Mouse (Mus musculus): ENCODE measurements around the gene Ap5z1. TPM values are rescaled to one million over a fixed set of nuclear protein-coding genes. Genes with fewer than 3 reads are reported as not detected.

Gene Ap5z1
- total RNA-seq, 2 experiments from 2014 or later = 4.3 to 4.8 TPM

DNA sequence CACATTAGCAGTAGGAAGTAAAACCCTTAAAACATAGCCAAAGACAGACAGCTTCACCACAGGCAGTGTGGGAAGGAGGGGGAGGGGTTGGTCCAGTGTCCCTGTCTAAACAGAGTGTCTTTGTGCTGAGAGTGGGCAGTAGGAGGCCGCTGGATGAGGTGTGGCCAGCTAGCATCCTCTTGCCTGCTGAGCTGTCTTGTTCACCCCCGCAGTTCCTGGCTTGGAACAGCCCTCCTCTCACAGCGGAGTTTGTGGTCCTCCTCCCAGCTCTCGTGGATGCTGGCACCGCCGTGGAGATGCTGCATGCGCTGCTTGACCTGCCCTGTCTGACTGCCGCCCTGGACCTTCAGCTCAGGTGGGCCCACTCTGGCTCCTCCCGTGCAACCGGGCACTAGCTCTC lies 10.0 kb downstream of the Ap5z1 start:
- DNase-seq = no peak

- no peak for DNase-seq
Measured at GRCm38 (mm10) chr5:142475669-142476068, 11.9 kb downstream of the Ap5z1 start.

GRCm38 (mm10) chr5:142477346-142477745 lies 13.6 kb downstream of the Ap5z1 start:
- no peak for DNase-seq

GRCm38 (mm10) chr5:142477866-142478615 lies 14.3 kb downstream of the Ap5z1 start:
- DNase-seq = no peak

- DNase-seq = peak; percentile 93
Measured at GRCm38 (mm10) chr5:142478829-142479435, 15.2 kb downstream of the Ap5z1 start.

DNA sequence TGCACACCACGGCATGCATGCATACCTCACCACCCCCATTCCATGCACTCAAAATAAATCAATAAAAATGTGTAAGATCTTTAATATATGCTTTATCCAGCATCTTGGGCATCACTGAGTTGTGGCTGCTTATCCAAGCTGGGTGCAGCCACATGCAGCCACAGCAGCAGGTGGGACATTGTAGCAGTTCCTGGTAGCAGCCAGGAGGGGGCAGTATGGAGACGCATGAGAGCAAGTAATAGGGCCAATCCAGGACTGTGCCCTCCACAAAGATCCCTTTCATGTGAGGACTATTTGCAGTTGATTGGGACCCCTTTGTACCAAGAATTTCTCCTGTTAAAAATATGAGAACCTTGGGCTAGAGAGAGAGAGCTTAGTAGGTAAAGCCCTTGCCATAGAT lies 18.8 kb downstream of the Ap5z1 start:
- no peak for DNase-seq

DNA sequence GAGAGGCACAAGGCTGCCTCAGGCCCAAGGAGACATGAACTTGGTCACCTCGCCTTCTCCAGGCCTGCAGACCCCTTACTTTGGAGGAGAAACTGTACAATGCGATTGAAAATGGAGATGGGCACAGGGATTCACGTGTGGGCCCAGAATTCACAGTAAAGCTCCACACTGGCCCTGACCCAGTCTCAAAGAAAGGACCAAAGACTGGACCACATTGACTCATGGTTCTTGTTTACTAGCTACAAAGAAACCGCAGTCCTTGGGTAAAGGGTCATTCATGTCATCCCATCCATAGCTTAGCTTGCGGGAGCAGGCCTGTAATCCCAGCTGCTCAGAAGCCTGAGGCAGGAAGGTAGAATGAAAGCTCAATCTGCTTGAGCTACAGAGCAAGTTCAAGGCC lies 19.8 kb downstream of the Ap5z1 start:
- DNase-seq = no peak

- no peak for DNase-seq
Measured at GRCm38 (mm10) chr5:142486654-142487053, 22.9 kb downstream of the Ap5z1 start.

DNA sequence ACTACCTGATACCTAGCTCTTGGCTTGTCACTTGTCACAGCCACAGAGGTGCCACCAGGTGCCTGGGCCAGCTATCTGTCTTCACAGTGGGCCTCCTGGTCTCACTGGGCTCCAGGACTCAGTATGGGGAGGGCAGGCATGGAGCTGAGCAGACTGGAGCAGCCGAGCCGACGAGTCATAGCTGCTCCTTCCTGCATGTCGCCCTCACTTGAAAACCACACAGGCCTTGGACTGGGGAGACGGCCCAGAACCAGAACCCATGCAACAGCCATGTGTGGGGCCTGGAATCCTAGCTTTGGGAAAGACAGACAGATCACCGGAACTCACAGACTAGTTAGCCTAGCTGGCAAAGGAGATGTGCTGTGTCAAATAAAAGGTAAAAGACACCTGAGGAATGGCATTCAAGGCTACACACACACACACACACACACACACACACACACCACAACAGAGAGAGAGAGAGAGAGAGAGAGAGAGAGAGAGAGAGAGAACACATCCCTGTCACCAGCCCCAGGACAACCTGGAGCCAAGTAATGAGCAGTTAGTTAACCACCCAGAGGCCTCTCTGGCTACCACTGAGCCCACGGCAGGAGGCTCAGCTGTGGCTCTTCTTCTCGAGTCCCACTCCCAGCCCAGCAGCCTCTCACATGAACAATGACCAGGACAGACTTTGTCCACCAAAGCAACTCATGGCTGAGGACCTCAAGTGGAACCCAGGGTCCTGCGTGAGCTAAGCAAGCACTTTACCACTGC lies 26.4 kb downstream of the Ap5z1 start:
- no peak for DNase-seq

DNA sequence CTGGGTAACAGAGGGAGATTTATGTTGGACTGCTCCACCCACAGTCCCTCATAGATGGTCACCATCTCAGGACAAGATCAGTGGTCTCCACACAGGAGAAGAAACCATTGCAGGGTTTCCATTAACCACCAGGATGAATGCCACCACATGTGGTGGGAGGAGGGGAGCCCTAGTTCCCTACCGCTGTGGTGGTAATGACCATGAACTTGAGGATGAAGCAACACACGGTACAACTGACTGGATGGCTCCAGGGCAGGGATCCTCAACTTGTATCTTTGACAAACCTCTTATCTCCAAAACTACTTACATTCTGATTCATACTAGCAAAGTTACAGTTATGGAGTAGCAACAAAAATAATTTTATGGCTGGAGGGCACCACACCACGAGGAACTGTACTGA lies 29.6 kb downstream of the Ap5z1 start:
- no peak for DNase-seq

GRCm38 (mm10) chr5:142495321-142496096 lies 31.8 kb downstream of the Ap5z1 start:
- no peak for DNase-seq

DNA sequence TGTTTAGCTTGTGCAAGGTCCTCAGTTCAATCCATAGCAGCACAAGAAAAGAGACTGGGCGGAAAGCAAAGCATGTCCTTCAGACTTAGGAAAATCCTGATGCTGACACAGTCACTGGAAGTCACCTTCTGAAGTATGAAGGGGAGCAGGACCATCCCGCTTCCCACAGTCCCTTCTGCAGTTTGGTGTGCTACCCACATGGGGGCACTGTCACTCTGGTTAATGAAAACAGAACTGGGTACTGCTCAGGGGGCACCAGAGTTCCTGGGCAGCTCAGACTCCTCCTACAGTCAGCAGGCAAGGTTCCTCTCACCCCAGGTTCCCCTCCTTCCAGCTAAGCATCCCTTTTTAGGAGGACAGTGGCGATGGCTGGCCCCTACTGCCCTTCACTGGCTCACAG lies 35.2 kb downstream of the Ap5z1 start:
- peak; percentile 38 for DNase-seq

DNA sequence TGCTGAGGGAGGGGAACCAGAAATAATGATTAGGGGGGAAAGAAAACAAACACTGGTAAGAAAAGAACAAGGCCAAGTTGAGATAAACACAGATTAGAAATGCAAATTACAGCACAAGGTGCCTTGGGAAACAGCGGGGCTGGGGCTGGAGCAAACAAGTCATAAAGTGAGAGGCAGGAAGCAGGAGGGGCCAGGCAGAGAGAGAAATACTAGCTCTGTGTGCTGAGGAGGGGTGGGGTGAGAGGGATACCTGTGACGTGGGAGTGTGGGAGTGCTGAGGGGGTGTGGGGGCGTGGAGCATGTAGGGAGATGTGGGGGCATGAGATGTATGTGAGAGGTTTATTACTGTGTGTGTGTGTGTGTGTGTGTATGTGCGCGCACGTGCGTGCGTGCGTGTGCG lies 37.2 kb downstream of the Ap5z1 start:
- no peak for DNase-seq

DNA sequence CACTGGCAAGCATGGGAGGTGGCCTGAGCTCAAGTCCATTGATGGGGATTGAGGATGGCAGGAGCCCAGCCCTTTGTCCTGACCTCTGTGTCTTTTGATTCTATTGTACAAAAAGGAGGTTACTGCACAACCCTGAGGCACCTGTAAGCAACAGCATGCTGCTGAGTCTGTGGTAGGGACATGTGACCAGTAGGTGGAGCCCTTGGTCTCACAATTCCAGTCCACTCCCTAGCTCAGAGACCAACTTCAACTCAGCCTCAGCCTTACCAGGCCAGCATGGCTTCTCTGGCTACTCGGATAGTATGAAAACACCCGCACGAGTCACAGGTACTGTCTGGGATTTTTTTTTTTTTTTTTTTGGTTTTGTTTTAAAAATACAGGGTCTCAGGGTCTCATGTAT lies 38.7 kb downstream of the Ap5z1 start:
- peak; percentile 73 for DNase-seq

DNA sequence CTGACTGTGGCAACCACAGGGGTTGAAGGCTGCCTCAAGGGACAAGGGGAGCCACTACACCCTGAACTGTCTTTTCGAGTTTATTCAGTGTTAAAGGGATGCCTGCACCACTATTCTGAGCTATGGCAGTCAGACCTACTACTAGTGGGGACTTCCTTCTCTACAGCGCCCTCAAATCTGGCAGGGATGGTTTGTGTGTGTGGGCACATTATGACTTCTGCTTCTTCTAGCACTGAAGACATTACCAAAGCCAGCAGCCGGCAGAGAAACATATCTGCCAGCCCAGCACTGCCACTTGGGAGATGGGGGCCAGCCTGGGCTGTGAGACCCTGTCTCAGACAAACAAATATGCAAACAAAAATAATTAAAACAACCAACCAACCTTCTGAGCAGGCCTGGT lies 40.4 kb downstream of the Ap5z1 start:
- DNase-seq = no peak

- DNase-seq = no peak
Measured at GRCm38 (mm10) chr5:142505695-142506423, 42.1 kb downstream of the Ap5z1 start.

- no peak for DNase-seq
Measured at GRCm38 (mm10) chr5:142509141-142510060, 45.7 kb downstream of the Ap5z1 start.

- no peak for DNase-seq
Measured at GRCm38 (mm10) chr5:142510061-142510414, 46.3 kb downstream of the Ap5z1 start.

GRCm38 (mm10) chr5:142512112-142512511 lies 48.4 kb downstream of the Ap5z1 start:
- DNase-seq = no peak

DNA sequence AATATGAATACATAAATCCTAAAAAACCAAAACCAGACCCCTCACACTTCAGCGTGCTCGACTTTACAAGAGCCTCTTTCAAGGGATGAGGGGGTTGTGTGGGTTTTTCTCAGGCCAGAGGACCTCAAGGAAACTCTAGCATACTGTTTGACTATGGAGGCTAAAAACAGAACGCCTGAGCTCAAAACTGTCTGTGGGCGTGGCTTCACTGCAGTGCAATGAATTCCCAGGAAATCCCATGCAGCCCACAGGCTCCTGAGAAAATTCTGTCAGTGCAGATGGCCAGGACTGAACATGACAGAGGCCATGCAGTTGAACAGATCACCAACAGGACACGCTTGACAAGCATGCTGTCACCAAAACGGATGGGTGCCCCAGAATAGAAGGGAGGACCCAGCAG lies 55.2 kb downstream of the Ap5z1 start:
- DNase-seq = no peak

GRCm38 (mm10) chr5:142520360-142520759 lies 56.6 kb downstream of the Ap5z1 start:
- no peak for DNase-seq

Data from gastrocnemius, postnatal 10 days (tissue).